Mouse (Mus musculus): ENCODE results near the gene Hmgb1. TPM values are rescaled to one million over a fixed set of nuclear protein-coding genes. Genes with fewer than 3 reads are reported as not detected.
A peak's percentile ranks its signal among the peaks of the same experiment; 100 is the strongest.

Hmgb1 gene
- polyA plus RNA-seq, 1 experiment = 15.2 TPM

- H3K36me3 ChIP-seq (ENCODE audit: control insufficient read depth, insufficient read depth, low read length) = no peaks in the 10 kb centered on the region
- H3K27ac ChIP-seq (ENCODE audit: control insufficient read depth, insufficient read depth, low read depth, low read length) = no peak overlapping the region
- TF ChIP-seq POLR2A (IDR thresholded peaks at IDR 0.05; ENCODE audit: control insufficient read depth, low read depth, low read length) = no peak
- TF ChIP-seq CTCF (IDR thresholded peaks at IDR 0.05; ENCODE audit: control insufficient read depth, insufficient read depth, insufficient replicate concordance, low read depth, low read length) = no peak
- no peaks in the 10 kb centered on the region for H3K27me3 ChIP-seq (ENCODE audit: control insufficient read depth, insufficient read depth, low read length)
- H3K4me3 ChIP-seq (ENCODE audit: control insufficient read depth, low read depth, low read length) = no peak overlapping the region
- peaks cover 9% of the 10 kb centered on the region for H3K4me1 ChIP-seq (ENCODE audit: control insufficient read depth, insufficient read depth, low read length)
These were observed 154.2 kb downstream of the Hmgb1 start for GRCm38 (mm10) chr5:149030103-149030502.

DNA sequence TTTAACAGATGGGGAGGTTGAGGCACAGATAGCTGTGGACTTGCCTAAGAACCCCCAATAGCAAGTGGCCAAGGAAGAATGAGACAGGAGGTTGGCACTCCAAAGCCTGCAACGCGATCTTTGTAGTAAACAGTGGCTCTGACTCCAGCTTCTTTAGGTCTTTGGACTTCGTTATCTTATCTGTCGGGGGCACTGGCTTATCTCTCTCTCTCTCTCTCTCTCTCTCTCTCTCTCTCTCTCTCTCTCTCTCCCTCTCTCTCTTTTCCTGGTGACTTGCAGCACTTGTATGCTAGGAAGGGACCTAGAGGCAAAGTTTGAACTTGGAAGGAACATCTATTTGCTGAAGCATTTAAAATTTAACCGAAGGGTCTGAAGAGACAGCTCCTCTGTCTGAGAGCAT, 155.9 kb downstream of the Hmgb1 start:
- Histone ChIP-seq H3K4me3 (ENCODE audit: control insufficient read depth, low read depth, low read length) (no peak overlapping the region), H3K4me1 (ENCODE audit: control insufficient read depth, insufficient read depth, low read length) (peaks cover 9% of the 10 kb centered on the region), H3K36me3 (ENCODE audit: control insufficient read depth, insufficient read depth, low read length) (no peaks in the 10 kb centered on the region), H3K27me3 (ENCODE audit: control insufficient read depth, insufficient read depth, low read length) (no peaks in the 10 kb centered on the region), H3K27ac (ENCODE audit: control insufficient read depth, insufficient read depth, low read depth, low read length) (no peak overlapping the region)
- TF ChIP-seq CTCF (IDR thresholded peaks at IDR 0.05; ENCODE audit: control insufficient read depth, insufficient read depth, insufficient replicate concordance, low read depth, low read length) (no peak), POLR2A (IDR thresholded peaks at IDR 0.05; ENCODE audit: control insufficient read depth, low read depth, low read length) (no peak)

GRCm38 (mm10) chr5:149027389-149027788, 156.9 kb downstream of the Hmgb1 start:
- no peaks in the 10 kb centered on the region for H3K27me3 ChIP-seq (ENCODE audit: control insufficient read depth, insufficient read depth, low read length)
- TF ChIP-seq CTCF (IDR thresholded peaks at IDR 0.05; ENCODE audit: control insufficient read depth, insufficient read depth, insufficient replicate concordance, low read depth, low read length) (peak; percentile 36; the same call in 1 of the 2 replicates), POLR2A (IDR thresholded peaks at IDR 0.05; ENCODE audit: control insufficient read depth, low read depth, low read length) (no peak)
- H3K36me3 ChIP-seq (ENCODE audit: control insufficient read depth, insufficient read depth, low read length) = no peaks in the 10 kb centered on the region
- no peak overlapping the region for H3K27ac ChIP-seq (ENCODE audit: control insufficient read depth, insufficient read depth, low read depth, low read length)
- H3K4me1 ChIP-seq (ENCODE audit: control insufficient read depth, insufficient read depth, low read length) = peaks cover 9% of the 10 kb centered on the region
- no peak overlapping the region for H3K4me3 ChIP-seq (ENCODE audit: control insufficient read depth, low read depth, low read length)

DNA sequence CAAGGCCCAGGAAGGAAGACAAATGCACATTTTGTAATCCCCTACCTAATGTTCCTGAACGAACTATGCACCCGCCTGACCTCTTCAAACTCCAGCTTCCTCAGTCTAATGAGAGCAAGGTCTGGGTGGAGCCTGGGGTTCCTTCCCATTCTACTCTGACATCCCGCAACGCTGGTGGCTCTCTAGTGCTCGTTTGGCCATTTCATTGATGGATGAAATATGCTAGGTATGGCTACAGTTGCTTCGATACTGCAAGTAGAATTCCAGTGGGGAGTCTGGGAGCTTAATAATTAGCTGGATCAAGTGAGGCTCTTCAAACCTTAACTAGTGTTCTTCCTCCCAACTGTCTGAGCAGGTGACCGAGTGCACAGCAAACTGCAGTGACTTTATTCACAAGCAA, 163.2 kb downstream of the Hmgb1 start:
- no peak for TF ChIP-seq CTCF (IDR thresholded peaks at IDR 0.05; ENCODE audit: control insufficient read depth, insufficient read depth, insufficient replicate concordance, low read depth, low read length)
- no peak for TF ChIP-seq POLR2A (IDR thresholded peaks at IDR 0.05; ENCODE audit: control insufficient read depth, low read depth, low read length)
- Histone ChIP-seq H3K27me3 (ENCODE audit: control insufficient read depth, insufficient read depth, low read length) (no peaks in the 10 kb centered on the region), H3K36me3 (ENCODE audit: control insufficient read depth, insufficient read depth, low read length) (no peaks in the 10 kb centered on the region), H3K27ac (ENCODE audit: control insufficient read depth, insufficient read depth, low read depth, low read length) (no peak overlapping the region), H3K4me1 (ENCODE audit: control insufficient read depth, insufficient read depth, low read length) (peaks cover 8% of the 10 kb centered on the region), H3K4me3 (ENCODE audit: control insufficient read depth, low read depth, low read length) (no peak overlapping the region)

GRCm38 (mm10) chr5:149020681-149021062, 163.6 kb downstream of the Hmgb1 start:
- H3K4me3 ChIP-seq (ENCODE audit: control insufficient read depth, low read depth, low read length) = peak overlapping the region; percentile 19; the same call in 1 of the 2 replicates

GRCm38 (mm10) chr5:149020059-149020680, 164.1 kb downstream of the Hmgb1 start:
- no peak overlapping the region for H3K4me3 ChIP-seq (ENCODE audit: control insufficient read depth, low read depth, low read length)
- no peak for TF ChIP-seq CTCF (IDR thresholded peaks at IDR 0.05; ENCODE audit: control insufficient read depth, insufficient read depth, insufficient replicate concordance, low read depth, low read length)
- peaks cover 3% of the 10 kb centered on the region for H3K27me3 ChIP-seq (ENCODE audit: control insufficient read depth, insufficient read depth, low read length)
- H3K27ac ChIP-seq (ENCODE audit: control insufficient read depth, insufficient read depth, low read depth, low read length) = peak overlapping the region; percentile 10; the same call in 1 of the 2 replicates
- H3K4me1 ChIP-seq (ENCODE audit: control insufficient read depth, insufficient read depth, low read length) = peaks cover 8% of the 10 kb centered on the region
- H3K36me3 ChIP-seq (ENCODE audit: control insufficient read depth, insufficient read depth, low read length) = no peaks in the 10 kb centered on the region

More at GRCm38 (mm10) chr5:149020681-149021062, 163.6 kb downstream of the Hmgb1 start:
- Histone ChIP-seq H3K36me3 (ENCODE audit: control insufficient read depth, insufficient read depth, low read length) (no peaks in the 10 kb centered on the region), H3K4me1 (ENCODE audit: control insufficient read depth, insufficient read depth, low read length) (peaks cover 8% of the 10 kb centered on the region), H3K27me3 (ENCODE audit: control insufficient read depth, insufficient read depth, low read length) (no peaks in the 10 kb centered on the region), H3K27ac (ENCODE audit: control insufficient read depth, insufficient read depth, low read depth, low read length) (peak overlapping the region; percentile 10; the same call in 1 of the 2 replicates)
- no peak for TF ChIP-seq CTCF (IDR thresholded peaks at IDR 0.05; ENCODE audit: control insufficient read depth, insufficient read depth, insufficient replicate concordance, low read depth, low read length)
- no peak for TF ChIP-seq POLR2A (IDR thresholded peaks at IDR 0.05; ENCODE audit: control insufficient read depth, low read depth, low read length)

- no peaks in the 10 kb centered on the region for H3K36me3 ChIP-seq (ENCODE audit: control insufficient read depth, insufficient read depth, low read length)
- peaks cover 11% of the 10 kb centered on the region for H3K4me1 ChIP-seq (ENCODE audit: control insufficient read depth, insufficient read depth, low read length)
- H3K27me3 ChIP-seq (ENCODE audit: control insufficient read depth, insufficient read depth, low read length) = peaks cover 4% of the 10 kb centered on the region
- no peak overlapping the region for H3K4me3 ChIP-seq (ENCODE audit: control insufficient read depth, low read depth, low read length)
- H3K27ac ChIP-seq (ENCODE audit: control insufficient read depth, insufficient read depth, low read depth, low read length) = no peak overlapping the region
- no peak for TF ChIP-seq CTCF (IDR thresholded peaks at IDR 0.05; ENCODE audit: control insufficient read depth, insufficient read depth, insufficient replicate concordance, low read depth, low read length)
- no peak for TF ChIP-seq POLR2A (IDR thresholded peaks at IDR 0.05; ENCODE audit: control insufficient read depth, low read depth, low read length)
These were observed 166.4 kb downstream of the Hmgb1 start for GRCm38 (mm10) chr5:149017666-149018415.
